Mouse (Mus musculus) embryo, embryonic 11.5 days (tissue): ENCODE data around the gene Tcf12.

ENCODE experiments used
- DNase-seq: peaks from one replicate; pipeline ENCODE4 v3.0.0-alpha.2; 2012; ENCODE audit warnings: low read depth, low spot score

Tcf12 gene

DNA sequence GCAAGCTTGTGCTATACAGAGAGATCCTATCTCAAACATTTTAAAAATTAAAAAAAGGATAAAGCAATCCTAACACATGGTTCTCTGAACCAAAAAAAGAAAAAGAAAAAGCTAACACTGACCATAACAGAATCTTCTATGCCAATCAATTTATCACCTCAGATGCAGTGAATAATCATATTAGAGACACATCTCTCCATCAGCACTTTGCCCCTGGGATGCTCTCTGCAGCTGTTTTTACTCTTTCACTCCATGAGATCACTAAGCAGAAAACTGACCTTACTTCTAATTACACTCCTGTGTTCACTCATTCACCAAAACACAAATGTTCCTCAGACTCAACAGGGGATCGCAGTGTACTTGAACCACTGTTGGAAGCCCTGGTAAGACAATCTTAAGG is 128.8 kb downstream of the Tcf12 start:
- DNase-seq = no peak

DNA sequence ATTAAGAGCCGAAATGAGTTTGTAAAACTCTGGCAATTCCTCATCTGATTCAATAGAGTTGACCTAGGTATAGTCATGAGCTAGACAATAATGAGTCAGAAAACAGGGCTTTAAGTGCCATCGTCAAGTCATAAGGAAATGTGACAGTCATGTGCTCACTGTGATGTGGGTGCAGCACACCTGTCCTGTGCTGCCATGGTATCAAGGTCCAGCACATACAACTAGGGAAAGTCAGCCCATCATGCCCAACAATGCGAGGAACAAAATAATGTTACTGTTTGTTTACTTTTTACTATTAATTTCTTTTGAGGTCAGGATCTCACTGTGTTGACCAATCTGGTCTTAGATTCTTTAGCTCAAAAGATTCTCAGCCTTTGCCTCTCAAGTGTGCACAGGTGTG is 130.6 kb downstream of the Tcf12 start:
- no peak for DNase-seq

DNA sequence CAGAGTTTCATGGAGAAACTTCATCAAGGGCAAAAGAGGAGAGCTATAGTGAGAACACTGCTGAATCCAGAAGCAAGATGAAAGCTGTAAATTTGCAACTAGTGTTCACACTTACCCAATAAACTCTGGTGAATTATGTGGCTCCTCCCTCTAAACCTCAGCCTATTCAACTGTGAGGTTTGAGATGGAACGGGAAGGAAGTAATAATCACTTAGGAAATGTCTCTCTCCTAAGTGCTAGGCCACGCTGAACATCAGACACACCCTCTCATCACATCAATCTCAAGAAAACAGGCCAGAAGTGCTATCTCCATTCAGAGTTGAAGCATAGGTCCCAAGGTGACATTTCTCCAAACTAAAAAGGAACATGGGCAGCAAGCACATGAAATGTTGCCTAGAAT is 131.1 kb downstream of the Tcf12 start:
- no peak for DNase-seq

DNA sequence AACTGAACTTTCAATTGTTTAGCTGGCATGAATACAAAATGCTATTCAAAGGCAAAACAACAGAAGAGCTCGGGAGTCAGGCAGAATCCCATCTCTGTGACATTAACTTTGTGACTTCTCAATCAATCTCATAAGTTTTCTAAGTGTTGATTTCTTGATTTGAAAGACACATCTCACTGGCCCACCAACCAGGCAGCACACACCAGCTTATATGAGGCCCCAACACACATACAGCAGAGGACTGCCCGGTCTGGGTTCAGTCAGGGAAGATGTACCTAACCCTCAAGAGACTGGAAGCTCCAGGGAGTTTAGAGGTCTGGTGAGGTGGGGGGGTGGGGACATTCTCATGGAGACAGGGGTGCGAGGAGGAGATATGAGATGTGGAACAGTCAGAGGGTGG is 132.8 kb downstream of the Tcf12 start:
- DNase-seq = no peak

DNA sequence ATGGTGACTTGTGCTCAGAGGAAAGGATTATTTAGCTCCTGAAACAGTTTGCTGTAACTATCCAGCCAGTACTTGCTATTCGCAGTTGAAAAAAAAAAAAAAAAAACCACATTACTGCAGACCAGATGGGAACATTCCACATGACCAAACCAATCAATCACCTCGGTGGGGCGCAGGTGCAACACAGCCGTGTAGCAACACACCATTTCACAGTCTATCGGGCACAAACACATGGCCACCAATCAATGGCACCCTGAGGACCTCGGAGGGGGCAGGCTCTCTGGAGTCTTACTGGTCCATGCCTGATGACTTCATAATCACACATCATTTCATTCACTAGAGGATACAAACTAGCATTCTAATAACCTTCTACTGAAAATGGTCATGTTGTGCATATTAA is 135.6 kb downstream of the Tcf12 start:
- DNase-seq = peak; percentile 69

DNA sequence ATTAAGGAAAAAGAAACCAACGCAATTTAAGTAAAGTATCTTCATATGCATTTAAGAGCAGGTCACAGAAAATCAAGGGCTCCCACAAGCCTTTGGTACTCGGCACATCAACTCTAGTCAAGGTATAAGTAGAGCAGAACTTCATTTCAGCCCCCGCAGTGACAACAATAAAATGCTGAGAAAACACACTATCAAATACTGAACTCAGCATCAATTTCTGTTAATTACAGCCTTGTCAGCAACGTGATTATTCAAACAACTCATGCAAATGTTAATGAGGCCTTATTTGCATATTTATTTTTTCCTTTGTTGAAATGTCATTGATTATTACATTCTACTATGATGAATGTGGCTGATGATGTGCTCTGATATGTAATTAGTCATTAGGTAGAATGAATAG is 136.5 kb downstream of the Tcf12 start:
- no peak for DNase-seq

DNA sequence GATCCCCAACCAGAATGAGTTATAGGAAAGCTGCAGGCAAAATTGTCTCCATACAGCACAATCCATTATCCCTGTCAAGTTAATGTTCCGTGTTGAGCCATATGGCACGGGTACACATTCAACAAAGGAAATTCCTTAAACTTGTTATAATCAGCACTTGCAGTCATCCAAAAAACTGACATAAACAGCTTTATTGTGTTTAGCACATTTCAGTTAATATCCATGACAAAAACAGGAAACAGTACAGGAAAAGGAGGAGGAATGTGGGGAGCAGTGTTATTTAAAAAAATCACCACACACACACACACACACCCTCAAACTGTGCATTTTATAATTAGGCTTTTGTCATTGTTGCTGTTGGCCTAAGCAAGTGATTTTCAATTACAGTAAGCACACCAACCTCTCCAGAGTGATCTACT is 137.1 kb downstream of the Tcf12 start:
- peak; percentile 48 for DNase-seq

DNA sequence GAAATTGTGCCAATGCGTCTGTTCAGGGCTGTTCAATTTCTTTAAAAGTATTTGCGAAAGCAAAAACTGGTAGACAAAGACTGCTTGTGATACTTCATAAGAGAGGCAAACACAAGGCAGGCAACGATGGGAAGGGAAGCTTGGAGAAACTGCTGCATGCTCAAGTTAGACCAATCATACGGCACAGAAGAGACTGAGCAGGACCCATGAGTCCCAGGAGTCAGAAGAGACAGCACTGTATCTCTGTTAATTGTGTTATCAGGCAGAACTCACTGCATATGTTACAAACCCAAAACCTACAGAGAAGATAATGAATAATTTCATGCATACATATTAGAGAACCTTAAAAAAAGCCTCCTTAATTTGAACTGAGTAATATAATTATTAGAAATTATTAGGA is 147.6 kb downstream of the Tcf12 start:
- no peak for DNase-seq

DNA sequence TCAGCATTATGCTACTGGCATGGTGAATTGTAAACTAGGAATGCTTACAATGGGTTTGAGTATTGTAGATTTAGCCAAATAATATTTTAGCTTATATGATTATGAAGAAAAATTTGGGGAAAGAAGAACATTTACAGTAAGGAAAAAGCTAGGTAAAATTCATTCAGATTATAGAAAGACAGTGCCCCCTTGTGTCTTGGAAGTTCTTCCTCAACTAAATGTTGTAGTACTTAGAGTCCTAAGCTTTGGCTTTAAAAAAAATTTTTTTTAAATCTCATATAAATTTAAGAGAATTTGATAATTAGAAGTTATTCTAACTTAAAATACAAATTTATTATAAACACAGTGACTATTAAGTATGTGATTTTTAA is 151.7 kb downstream of the Tcf12 start:
- no peak for DNase-seq

DNA sequence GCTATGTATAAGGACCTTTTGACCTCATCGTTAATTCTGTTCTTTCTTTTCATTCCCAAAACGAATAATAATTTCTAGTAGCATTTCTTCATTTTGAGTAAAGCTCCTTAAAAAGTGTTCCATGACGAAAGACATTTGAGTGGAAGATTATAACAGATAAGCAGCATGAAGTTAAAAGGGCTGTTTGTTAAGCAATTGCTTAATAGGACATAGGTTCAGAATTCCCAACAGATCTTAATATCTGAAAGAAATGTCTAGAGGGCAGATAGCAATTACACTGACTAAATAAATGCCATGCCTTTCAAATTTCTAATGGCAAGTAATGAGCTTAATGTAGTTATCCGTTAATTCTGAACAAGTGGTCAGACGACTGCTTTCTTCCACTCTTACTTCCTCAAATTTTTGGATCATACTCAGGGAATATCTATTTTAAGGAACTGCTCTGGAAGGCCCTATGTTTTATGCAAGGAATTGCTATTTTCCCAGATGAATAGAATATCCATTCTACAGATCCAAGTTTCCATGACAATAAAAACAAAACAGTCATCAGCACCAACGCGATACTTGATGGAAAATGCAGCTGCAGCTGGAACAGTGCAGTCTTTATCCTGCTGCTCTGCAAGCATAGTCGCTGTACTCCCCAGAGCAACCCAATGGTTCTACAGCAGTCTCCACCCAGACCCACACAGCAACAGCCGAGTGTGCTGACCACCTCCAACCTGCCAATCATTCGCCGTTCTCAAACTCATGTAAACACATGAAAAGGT is 152.2 kb downstream of the Tcf12 start:
- peak; percentile 20 for DNase-seq

DNA sequence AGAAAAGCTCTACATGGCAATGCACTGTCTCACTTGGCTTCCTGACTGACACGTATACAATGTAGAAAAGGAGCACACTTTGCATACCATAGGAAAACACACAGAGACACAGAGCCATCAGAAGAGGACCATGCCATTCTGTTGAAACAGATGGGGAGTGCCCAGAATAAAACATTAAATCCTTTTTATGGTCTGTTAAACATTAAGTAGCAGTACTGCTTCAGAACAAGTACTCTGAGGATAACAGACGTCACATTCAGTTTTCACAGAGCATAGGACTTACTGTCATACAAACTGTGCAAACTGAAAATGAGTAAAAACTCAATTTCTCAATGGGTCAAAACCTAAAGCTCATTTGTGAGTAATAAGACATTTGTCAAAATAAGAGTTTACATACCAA is 158.5 kb downstream of the Tcf12 start:
- no peak for DNase-seq

DNA sequence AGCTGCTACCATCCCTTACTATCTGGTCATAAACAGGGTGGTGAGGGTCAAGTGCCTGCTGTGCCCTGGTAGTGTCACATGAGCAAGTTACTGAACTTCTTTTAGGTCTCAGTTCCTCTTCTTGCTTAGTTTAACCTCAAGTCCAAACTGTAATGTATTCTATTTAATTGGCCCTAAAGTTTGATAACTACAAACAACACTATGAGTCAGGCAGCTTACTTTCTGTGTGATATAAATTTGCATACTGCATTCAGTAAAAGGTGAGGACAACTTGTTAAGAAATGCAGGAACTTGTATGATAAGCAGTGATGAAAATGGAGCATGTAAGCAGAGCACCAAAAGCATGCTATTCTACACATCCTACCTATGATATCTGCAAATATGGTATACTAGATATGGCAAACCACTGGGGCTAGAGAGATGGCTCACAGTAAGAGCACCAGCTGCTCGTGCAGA is 159.0 kb downstream of the Tcf12 start:
- no peak for DNase-seq

DNA sequence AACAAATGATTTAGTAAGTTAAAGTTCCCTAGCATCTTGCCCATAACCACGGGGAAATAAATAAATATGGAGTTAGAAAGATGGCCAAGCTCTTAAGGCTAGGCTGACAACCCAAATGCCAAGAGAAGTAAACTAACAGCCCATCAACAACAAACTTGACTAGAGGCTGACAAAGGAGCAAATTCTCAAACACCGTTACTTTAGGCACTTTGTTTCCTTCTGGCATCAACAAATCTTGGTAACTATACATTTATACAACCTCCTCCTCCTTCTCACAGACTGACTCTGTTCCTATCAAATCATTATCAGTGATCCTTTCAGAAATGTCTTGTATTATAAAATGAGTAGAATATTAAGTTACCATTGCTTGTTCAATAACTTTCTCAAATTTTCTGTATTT is 159.7 kb downstream of the Tcf12 start:
- no peak for DNase-seq

DNA sequence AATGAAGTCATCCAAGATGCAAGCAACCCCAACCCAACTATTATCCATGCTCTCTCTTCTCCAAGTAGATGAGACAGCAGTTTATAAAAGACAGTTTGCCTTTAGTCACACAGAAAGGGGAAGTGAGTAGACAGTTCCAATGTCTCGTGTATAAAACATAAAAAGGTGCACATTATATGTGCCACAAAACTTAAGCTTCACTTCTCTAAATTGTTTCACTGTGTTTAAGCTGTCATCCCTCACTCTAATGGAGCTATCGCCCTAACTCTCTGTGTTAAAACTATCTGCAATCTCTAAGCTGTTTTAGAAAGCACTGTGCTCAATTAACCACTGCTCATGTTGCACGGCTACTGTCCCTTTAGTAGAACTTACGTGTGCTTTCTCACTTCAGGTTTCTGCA is 160.3 kb downstream of the Tcf12 start:
- DNase-seq = no peak

DNA sequence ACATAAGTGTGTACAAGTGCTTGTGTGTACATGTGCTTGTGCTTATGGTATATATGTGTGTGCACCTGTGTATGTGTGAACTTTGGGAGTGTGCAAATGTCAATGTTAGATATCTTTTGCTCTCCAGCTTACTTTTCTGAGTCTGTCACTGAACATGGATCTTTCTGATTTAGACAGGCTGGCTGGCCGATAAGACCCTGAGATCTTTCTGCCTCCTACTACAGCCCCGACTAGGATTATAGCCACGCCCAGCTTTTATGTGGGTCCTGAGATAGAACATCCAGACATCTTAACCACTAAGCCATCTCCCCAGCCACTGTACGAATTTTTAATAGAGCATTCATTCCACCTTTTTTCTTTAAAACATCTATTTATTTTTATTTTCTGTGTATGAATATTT is 166.9 kb downstream of the Tcf12 start:
- no peak for DNase-seq

DNA sequence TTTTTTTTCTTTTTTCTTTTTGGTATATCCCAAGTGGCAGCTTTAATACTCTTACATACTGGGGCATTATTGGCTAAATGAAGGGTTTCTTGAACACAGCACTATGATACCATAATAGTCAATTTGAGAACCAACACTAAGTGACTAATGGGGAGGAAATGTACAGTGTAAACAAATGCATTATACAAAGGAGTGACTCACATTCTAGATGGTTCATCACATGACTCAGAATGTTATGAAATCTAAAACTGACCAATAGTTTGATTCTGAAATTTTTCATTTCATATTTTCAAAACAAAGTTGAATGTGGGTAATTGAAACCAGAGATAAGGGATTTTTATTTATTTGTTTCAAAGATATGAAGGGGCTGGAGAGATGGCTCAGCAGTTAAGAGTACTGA is 169.2 kb downstream of the Tcf12 start:
- DNase-seq = no peak

DNA sequence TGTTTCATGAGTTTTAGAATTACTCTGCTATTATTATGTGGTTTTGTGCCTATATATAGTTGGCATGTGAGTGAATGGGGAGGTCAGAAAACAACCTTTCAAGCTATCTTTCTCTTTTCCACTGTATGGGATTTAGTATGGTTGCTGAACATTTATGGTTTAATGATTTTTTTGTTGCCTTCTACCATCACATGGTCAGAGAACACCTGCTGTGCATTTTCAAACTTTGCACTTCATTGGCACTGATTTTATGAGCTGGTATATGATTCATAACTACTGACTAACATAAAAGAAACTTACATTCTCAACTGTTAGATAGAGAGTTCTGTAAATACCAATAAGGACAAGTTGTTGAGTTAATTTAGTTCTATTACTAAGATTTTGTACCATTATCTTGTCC is 171.7 kb downstream of the Tcf12 start:
- DNase-seq = no peak

DNA sequence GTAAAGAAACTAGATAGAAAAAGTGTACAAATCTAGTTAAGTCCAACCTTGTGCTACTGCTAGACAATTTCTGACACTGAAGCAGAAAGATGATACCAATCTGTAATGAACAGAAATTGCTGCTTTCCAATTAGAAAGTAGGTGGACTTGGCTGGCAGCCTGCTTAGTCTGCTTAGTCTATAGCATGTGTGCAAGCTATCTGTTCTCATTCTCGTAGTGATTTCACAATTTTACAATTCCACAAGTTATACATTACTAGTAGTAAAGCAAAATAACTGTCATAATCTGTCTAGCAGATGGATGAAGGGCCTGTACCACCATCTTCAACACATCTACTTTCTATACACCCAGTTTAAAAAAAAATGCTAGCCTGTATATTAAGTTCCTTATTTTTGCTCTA is 175.5 kb downstream of the Tcf12 start:
- no peak for DNase-seq

DNA sequence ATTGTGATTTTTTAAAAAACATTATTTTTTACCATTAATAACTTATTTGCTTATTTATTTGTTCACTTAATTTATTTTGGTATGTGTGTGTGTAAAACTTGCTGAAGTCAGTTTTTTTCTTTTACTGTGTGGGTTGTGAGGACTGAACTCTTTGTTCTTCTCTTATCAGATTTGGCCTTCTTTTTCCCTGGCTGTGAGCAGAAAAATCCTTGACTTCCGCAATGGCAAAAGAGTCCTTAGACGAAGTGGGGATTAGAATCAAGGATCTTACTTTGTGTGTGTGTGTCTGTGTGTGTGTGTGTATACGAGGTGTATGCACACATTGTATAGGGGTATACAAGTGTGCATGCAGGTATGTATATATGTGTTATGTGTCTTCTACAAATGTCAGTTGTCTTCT is 176.8 kb downstream of the Tcf12 start:
- DNase-seq = no peak

DNA sequence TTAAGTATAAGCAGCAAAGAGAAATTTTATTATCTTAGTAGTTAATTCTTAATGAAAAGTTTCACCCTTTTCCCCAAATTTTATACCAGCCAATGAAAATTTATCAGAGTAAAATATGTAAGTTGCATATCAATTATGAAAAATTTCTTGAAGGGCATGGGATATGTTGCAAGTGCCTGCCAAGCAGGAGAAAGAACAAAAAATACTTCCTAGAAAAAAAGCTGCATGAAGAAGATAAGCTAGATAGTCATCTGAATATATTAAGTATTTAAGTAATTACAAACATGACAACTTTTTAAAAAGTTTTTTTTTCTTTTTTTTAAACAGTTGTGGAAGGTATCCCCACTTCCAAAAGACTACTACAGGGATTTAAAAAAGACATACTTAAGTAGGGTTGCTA is 179.7 kb downstream of the Tcf12 start:
- no peak for DNase-seq

DNA sequence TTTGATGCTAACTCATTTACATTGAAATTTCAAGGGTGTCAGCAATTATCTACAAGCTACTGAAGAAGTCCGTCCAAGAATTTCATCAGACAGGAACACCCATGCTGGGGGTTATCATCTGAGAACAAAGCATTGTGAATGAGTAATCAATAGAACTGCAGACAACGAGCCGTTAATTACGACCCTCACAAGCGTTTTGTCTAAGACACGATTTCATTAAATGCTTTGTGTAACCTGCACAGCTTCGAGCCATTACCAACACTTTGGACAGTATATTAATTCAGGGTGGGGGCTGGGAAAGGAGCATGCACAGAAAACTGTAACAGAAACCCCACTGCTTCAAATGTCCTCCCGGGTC is 180.3 kb downstream of the Tcf12 start:
- no peak for DNase-seq

DNA sequence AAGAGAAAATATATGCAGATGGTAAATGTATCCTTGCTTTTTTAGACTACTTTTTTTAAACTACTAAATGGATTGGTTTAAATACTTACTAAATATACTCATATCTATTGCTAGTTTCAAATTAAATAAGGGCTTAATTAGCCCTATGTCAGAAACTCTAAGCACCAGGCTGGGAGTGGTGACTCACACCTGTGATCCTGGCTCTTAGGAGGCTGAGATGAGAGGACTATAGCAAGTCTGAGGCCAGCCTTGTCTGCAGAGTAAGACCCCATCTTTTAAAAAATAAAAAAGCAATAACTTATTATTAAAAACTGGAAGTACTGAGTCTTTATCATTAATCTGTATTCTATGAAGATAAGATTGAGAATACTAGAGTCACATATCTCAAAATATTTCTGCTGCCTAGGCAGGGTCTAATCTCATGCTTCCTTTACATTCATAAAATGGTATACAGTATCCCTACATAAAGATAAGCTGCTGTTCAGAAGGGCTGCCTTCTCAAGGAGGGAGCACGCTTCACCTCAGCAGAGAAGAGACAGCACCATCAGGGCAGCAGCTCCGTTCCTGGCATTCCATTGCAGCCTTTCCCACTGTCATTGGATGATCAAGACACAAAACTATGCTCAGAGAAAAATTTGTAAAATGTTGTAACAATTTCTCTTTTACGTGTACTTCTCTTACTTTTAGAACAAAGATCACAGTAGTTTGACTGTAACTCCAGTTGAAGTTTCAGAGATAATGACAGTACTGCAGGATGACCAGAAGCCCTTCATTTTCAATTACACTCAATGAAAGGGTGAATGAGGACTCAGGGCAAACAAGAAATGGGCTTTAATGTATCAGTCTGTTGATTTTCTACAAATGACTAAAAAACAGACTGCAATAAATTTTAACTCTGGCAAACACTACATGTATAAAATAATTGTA is 181.0 kb downstream of the Tcf12 start:
- DNase-seq = no peak

DNA sequence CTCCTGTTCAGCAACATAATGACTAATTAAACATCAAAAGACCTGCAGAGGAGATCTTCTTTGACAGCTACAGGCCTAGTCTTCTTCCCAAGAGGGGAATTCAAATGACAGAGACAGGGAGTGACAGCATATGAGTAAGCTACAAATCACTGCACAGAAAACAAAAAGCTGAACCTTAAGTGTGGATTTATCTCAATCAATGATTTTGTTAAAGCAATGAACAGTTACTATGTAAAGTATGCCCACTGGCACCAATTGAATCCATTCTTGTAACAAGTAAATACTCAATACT is 195.1 kb downstream of the Tcf12 start:
- DNase-seq = no peak
